26 mouse cellular contexts compared by ENCODE assay signal in the genomic region with DNA sequence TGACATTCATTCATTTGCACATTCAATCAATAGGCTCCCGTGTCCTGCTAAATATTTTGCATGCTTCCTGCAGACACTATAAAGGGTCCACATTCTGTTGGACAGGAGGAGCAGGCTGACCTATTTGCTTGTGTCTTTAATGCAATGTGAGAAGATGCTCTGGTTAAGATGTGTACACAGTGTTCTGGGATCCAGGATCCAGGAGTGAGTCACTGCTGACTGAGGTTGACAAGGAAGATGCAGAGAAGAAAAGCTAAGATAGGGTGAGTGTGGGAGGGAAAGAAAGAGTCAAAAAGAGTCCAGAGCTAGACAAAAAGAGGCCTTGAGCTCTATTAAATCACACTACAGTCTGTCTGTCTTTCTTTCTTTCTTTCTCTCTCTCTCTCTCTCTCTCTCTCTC. TPM values are rescaled to one million over a fixed set of nuclear protein-coding genes. Genes with fewer than 3 reads are reported as not detected.
DNase-seq lines count a peak whose midpoint lies in the region; ATAC-seq lines count a peak whose summit lies in the region.
"Had no signal": no experiment of that assay in that cellular context is flagged by ENCODE, and none has a peak within 500 bp of the region (broad histone marks: within the 10 kb centered on the region; RNA-seq: fewer than 3 reads in every experiment).

No protein-coding gene starts in this region.

- H3K9me3 ChIP-seq in heart, embryonic 11.5 days (replicated peaks; ENCODE audit: control insufficient read depth, low read length), result no peaks in the 10 kb centered on the region
- H3K9me3 ChIP-seq: embryonic facial prominence, embryonic 13.5 days; embryonic facial prominence, embryonic 15.5 days; forebrain, embryonic 10.5 days; forebrain, embryonic 12.5 days; G1E had no signal

- 71% methylated on average over 1 of the region's 1 CpGs for WGBS in heart, embryonic 11.5 days (ENCODE audit: insufficient replicate concordance)

- peaks cover 2% of the 10 kb centered on the region; the same call in 1 of the 2 replicates for H3K4me1 ChIP-seq in heart, embryonic 11.5 days (ENCODE audit: control insufficient read depth, insufficient read depth, low read length)

- ATAC-seq in heart, embryonic 11.5 days (replicated peaks; ENCODE audit: insufficient number of reproducible peaks, low FRiP score, low TSS enrichment), result no peak
- ATAC-seq: CD4-positive, CD25-positive, alpha-beta regulatory T cell, adult 4 months; forebrain, embryonic 14.5 days; forebrain, embryonic 16.5 days had no signal

- H3K27me3 ChIP-seq in heart, embryonic 11.5 days (ENCODE audit: control insufficient read depth, insufficient read depth, low read length), result no peaks in the 10 kb centered on the region
- H3K27me3 ChIP-seq: CH12.LX; embryonic facial prominence, embryonic 13.5 days; embryonic facial prominence, embryonic 15.5 days had no signal

- H3K4me3 ChIP-seq in heart, embryonic 11.5 days (ENCODE audit: low read depth, low read length), result no peak overlapping the region
- H3K4me3 ChIP-seq: embryonic facial prominence, embryonic 13.5 days; embryonic facial prominence, embryonic 15.5 days; erythroblast, embryonic 14.5 days; forebrain, embryonic 10.5 days; forebrain, embryonic 12.5 days had no signal

- peak; percentile 44 for DNase-seq in heart, adult 11 months
- peak; percentile 28 for DNase-seq in 3T3-L1 (ENCODE audit: low read depth, low spot score)
- DNase-seq in NIH3T3 (ENCODE audit: low read depth), result peak; percentile 27
- DNase-seq in kidney, adult 8-10 months, result no peak
- no peak for DNase-seq in cerebellum, postnatal 14 days
- DNase-seq: adrenal gland, adult 2 months; adrenal gland, postnatal 10 days; adrenal gland, postnatal 25 days; B cell, adult 2 months; cerebellum, adult 11-12 months; cerebellum, adult 2 months; cerebellum, adult 9-10 months; cerebellum, postnatal 10 days; cerebellum, postnatal 36 days; embryo, embryonic 11 days had no signal

- H3K36me3 ChIP-seq in heart, embryonic 11.5 days (ENCODE audit: control insufficient read depth, insufficient read depth, low read length), result no peaks in the 10 kb centered on the region
- H3K36me3 ChIP-seq: embryonic facial prominence, embryonic 13.5 days; embryonic facial prominence, embryonic 15.5 days; forebrain, embryonic 10.5 days; forebrain, embryonic 12.5 days; G1E had no signal

- no peak overlapping the region for H3K27ac ChIP-seq in heart, embryonic 11.5 days (ENCODE audit: low read depth, low read length)
- H3K27ac ChIP-seq: embryonic facial prominence, embryonic 13.5 days; embryonic facial prominence, embryonic 15.5 days; forebrain, embryonic 10.5 days; forebrain, embryonic 12.5 days had no signal

- no peak overlapping the region for H3K9ac ChIP-seq in heart, embryonic 11.5 days (ENCODE audit: low read depth, low read length)
- H3K9ac ChIP-seq: embryonic facial prominence, embryonic 13.5 days; embryonic facial prominence, embryonic 15.5 days; forebrain, embryonic 12.5 days had no signal

- H3K4me2 ChIP-seq in heart, embryonic 11.5 days, result no peak overlapping the region
- H3K4me2 ChIP-seq: embryonic facial prominence, embryonic 13.5 days; embryonic facial prominence, embryonic 15.5 days; forebrain, embryonic 12.5 days had no signal

RNA-seq across cellular contexts. Expression of gene Tiparp, which starts 56.1 kb away (rescaled TPM):
- 33.5 and 33.9 TPM in 2 replicates for polyA plus RNA-seq in heart, embryonic 11.5 days (2014; fragmentation: Nextera tagmentation; extraction: Ambion mirVana)

Comparison
In these comparisons a context has a peak if more than half of its experiments do, and no peak if none do; other contexts are left out.
1. DNase-seq: peak in heart, adult 11 months (single experiment), 3T3-L1 (single experiment) and NIH3T3 (single experiment); none in kidney, adult 8-10 months (0 of 2) and cerebellum, postnatal 14 days (0 of 2).